Comparison of ENCODE assay signal across 22 mouse cellular contexts in the genomic region with DNA sequence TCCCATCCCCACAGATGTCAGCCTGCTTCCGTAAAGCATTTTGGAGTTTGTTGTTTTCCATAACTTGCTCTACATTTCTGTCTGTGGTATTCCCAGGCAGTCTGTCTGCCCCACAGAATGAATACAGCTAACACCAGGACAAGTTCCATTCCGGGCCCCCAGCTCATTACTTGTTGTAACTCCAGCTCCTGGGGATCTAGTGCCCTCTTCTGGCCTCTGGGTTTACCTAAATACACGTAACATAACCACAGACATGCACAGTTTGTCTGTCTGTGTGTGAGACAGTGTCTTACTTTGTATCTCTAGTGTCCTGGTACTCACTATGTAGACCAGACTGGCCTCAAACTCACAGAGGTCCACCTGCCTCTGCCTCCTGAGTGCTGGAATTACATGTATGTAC. TPM values are rescaled to one million over a fixed set of nuclear protein-coding genes. Genes with fewer than 3 reads are reported as not detected.
A peak's percentile ranks its signal among the peaks of the same experiment; 100 is the strongest.
DNase-seq lines count a peak whose midpoint lies in the region; ATAC-seq and TF ChIP-seq lines count a peak whose summit lies in the region.
"Had no signal": no experiment of that assay in that cellular context is flagged by ENCODE, and none has a peak within 500 bp of the region (broad histone marks: within the 10 kb centered on the region; RNA-seq: fewer than 3 reads in every experiment).

No protein-coding gene starts in this region.

- no peak for TF ChIP-seq POLR2A in MEL (IDR thresholded peaks at IDR 0.05; ENCODE audit: control insufficient read depth in 1 of 2, insufficient read depth in 1 of 2, low read depth in 1 of 2, low read length in 2 of 2, poor library complexity in 1 of 2)

- no peak overlapping the region for H3K4me2 ChIP-seq in hindbrain, postnatal 0 days (ENCODE audit: low read depth, low read length)
- no peak overlapping the region for H3K4me2 ChIP-seq in stomach, postnatal 0 days (replicated peaks; ENCODE audit: low read depth)
- H3K4me2 ChIP-seq in neural tube, embryonic 15.5 days: no peak overlapping the region
- H3K4me2 ChIP-seq: embryonic facial prominence, embryonic 13.5 days; heart, embryonic 15.5 days; liver, embryonic 15.5 days; midbrain, embryonic 11.5 days had no signal

- WGBS in hindbrain, postnatal 0 days: 90% methylated on average over 3 of the region's 3 CpGs
- WGBS in hindbrain, embryonic 10.5 days: 90% methylated on average over 3 of the region's 3 CpGs
- 93% methylated on average over 3 of the region's 3 CpGs for WGBS in stomach, postnatal 0 days
- WGBS in neural tube, embryonic 15.5 days: 85% methylated on average over 3 of the region's 3 CpGs

- H3K36me3 ChIP-seq in hindbrain, postnatal 0 days (ENCODE audit: insufficient read depth, low read length): peaks cover 64% of the 10 kb centered on the region
- peaks cover 98% of the 10 kb centered on the region for H3K36me3 ChIP-seq in hindbrain, embryonic 10.5 days
- H3K36me3 ChIP-seq in MEL (ENCODE audit: control insufficient read depth in 1 of 2, insufficient read depth in 2 of 2, low read length in 2 of 2): peaks cover 0 to 14% of the 10 kb centered on the region in 2 experiments; a peak in 2 of 4 replicates
- peaks cover 3% of the 10 kb centered on the region; the same call in 1 of the 2 replicates for H3K36me3 ChIP-seq in stomach, postnatal 0 days (ENCODE audit: control insufficient read depth, insufficient read depth, low read length)
- H3K36me3 ChIP-seq in neural tube, embryonic 15.5 days: peaks cover 90% of the 10 kb centered on the region

- ATAC-seq in hindbrain, postnatal 0 days: no peak
- no peak for ATAC-seq in stomach, postnatal 0 days (ENCODE audit: low FRiP score, low TSS enrichment)
- no peak for ATAC-seq in neural tube, embryonic 15.5 days (ENCODE audit: low FRiP score)
- ATAC-seq: forebrain, embryonic 16.5 days had no signal

- no peaks in the 10 kb centered on the region for H3K27me3 ChIP-seq in hindbrain, postnatal 0 days (ENCODE audit: insufficient read depth, low read length)
- H3K27me3 ChIP-seq in hindbrain, embryonic 10.5 days (ENCODE audit: insufficient read depth, poor library complexity, severe bottlenecking): no peaks in the 10 kb centered on the region
- H3K27me3 ChIP-seq in MEL (ENCODE audit: control insufficient read depth in 1 of 2, insufficient read depth in 2 of 2, low read length in 2 of 2): no peaks in the 10 kb centered on the region
- no peaks in the 10 kb centered on the region for H3K27me3 ChIP-seq in stomach, postnatal 0 days (ENCODE audit: control insufficient read depth, insufficient read depth, low read length)
- no peaks in the 10 kb centered on the region for H3K27me3 ChIP-seq in neural tube, embryonic 15.5 days (replicated peaks)
- H3K27me3 ChIP-seq: embryonic facial prominence, embryonic 13.5 days; heart, embryonic 15.5 days; liver, embryonic 15.5 days had no signal

- H3K9ac ChIP-seq in hindbrain, postnatal 0 days (replicated peaks; ENCODE audit: low read length): no peak overlapping the region
- no peak overlapping the region for H3K9ac ChIP-seq in MEL (ENCODE audit: control insufficient read depth, low read depth, low read length, poor library complexity, severe bottlenecking)
- H3K9ac ChIP-seq in stomach, postnatal 0 days (ENCODE audit: low read length): no peak overlapping the region
- H3K9ac ChIP-seq in neural tube, embryonic 15.5 days (replicated peaks): no peak overlapping the region
- H3K9ac ChIP-seq: embryonic facial prominence, embryonic 13.5 days; heart, embryonic 15.5 days; liver, embryonic 15.5 days had no signal

- H3K4me3 ChIP-seq in hindbrain, postnatal 0 days (ENCODE audit: low read length): no peak overlapping the region
- no peak overlapping the region for H3K4me3 ChIP-seq in hindbrain, embryonic 10.5 days
- no peak overlapping the region for H3K4me3 ChIP-seq in MEL (ENCODE audit: control insufficient read depth in 1 of 2, insufficient read depth in 1 of 2, low read depth in 2 of 2, low read length in 2 of 2)
- H3K4me3 ChIP-seq in stomach, postnatal 0 days (ENCODE audit: low read depth, low read length): no peak overlapping the region
- H3K4me3 ChIP-seq in neural tube, embryonic 15.5 days (replicated peaks): no peak overlapping the region
- H3K4me3 ChIP-seq: embryonic facial prominence, embryonic 13.5 days; heart, embryonic 15.5 days; liver, embryonic 15.5 days; myocyte had no signal

- H3K4me1 ChIP-seq in hindbrain, postnatal 0 days (ENCODE audit: insufficient read depth, low read length): no peaks in the 10 kb centered on the region
- H3K4me1 ChIP-seq in hindbrain, embryonic 10.5 days (replicated peaks): no peaks in the 10 kb centered on the region
- no peaks in the 10 kb centered on the region for H3K4me1 ChIP-seq in MEL (ENCODE audit: control insufficient read depth in 1 of 2, insufficient read depth in 2 of 2, low read length in 2 of 2)
- H3K4me1 ChIP-seq in stomach, postnatal 0 days (replicated peaks; ENCODE audit: control insufficient read depth, insufficient read depth): no peaks in the 10 kb centered on the region
- H3K4me1 ChIP-seq in neural tube, embryonic 15.5 days: no peaks in the 10 kb centered on the region
- H3K4me1 ChIP-seq: heart, embryonic 15.5 days; liver, embryonic 15.5 days had no signal

- DNase-seq in hindbrain, postnatal 0 days (ENCODE audit: low spot score): no peak
- DNase-seq in hindbrain, embryonic 10.5 days (ENCODE audit: low spot score): no peak
- peak; percentile 5 for DNase-seq in lung, postnatal 36 days
- no peak for DNase-seq in lung, postnatal 14 days
- peak; percentile 33 for DNase-seq in MEL (ENCODE audit: low read depth, low spot score)
- no peak for DNase-seq in stomach, postnatal 0 days (ENCODE audit: low spot score)
- no peak for DNase-seq in T-cell, adult 2 months (ENCODE audit: low spot score)
- DNase-seq: cerebellum, adult 11-12 months; cerebellum, postnatal 36 days; kidney, adult 9 months; layer of hippocampus, postnatal 36 days; left cerebral cortex, postnatal 4 days; lung, postnatal 4 days; right cerebral cortex, postnatal 4 days; thymus, adult 18-20 months had no signal

- TF ChIP-seq EP300 in MEL (IDR thresholded peaks at IDR 0.05; ENCODE audit: low read depth in 1 of 2, low read length in 2 of 2): no peak
- no peak for TF ChIP-seq EP300 in stomach, postnatal 0 days (optimal IDR thresholded peaks at IDR 0.05)

- H3K27ac ChIP-seq in hindbrain, postnatal 0 days: no peak overlapping the region
- no peak overlapping the region for H3K27ac ChIP-seq in hindbrain, embryonic 10.5 days
- H3K27ac ChIP-seq in MEL (ENCODE audit: control insufficient read depth, low read depth, low read length): no peak overlapping the region
- no peak overlapping the region for H3K27ac ChIP-seq in stomach, postnatal 0 days (replicated peaks)
- no peak overlapping the region for H3K27ac ChIP-seq in neural tube, embryonic 15.5 days (replicated peaks)
- H3K27ac ChIP-seq: embryonic facial prominence, embryonic 13.5 days; heart, embryonic 15.5 days; liver, embryonic 15.5 days had no signal

- H3K9me3 ChIP-seq in hindbrain, postnatal 0 days (ENCODE audit: low read length): no peaks in the 10 kb centered on the region
- H3K9me3 ChIP-seq in hindbrain, embryonic 10.5 days: no peaks in the 10 kb centered on the region
- no peaks in the 10 kb centered on the region for H3K9me3 ChIP-seq in MEL (replicated peaks; ENCODE audit: insufficient read depth, low read length)
- H3K9me3 ChIP-seq in stomach, postnatal 0 days (ENCODE audit: control insufficient read depth, low read length): no peaks in the 10 kb centered on the region
- no peaks in the 10 kb centered on the region for H3K9me3 ChIP-seq in neural tube, embryonic 15.5 days (replicated peaks)
- H3K9me3 ChIP-seq: embryonic facial prominence, embryonic 13.5 days; heart, embryonic 15.5 days; liver, embryonic 15.5 days had no signal

- TF ChIP-seq RAD21 in MEL (IDR thresholded peaks at IDR 0.05; ENCODE audit: low read depth, low read length): peak; percentile 18

- TF ChIP-seq CTCF in hindbrain, postnatal 0 days (IDR thresholded peaks at IDR 0.05; ENCODE audit: low read depth): peak; percentile 23
- peak; percentile 7 to 41 (median 28); a peak in 4 of 6 replicates for TF ChIP-seq CTCF in MEL (IDR thresholded peaks at IDR 0.05 in 2 of 3, conservative IDR thresholded peaks at IDR 0.05 in 1 of 3; ENCODE audit: control insufficient read depth in 1 of 3, insufficient read depth in 1 of 3, low read depth in 2 of 3, low read length in 3 of 3, poor library complexity in 1 of 3, severe bottlenecking in 1 of 3)
- peak; percentile 49 for TF ChIP-seq CTCF in stomach, postnatal 0 days (IDR thresholded peaks at IDR 0.05; ENCODE audit: low read depth)

- H3K79me2 ChIP-seq in MEL (ENCODE audit: control insufficient read depth, insufficient read depth, low read length, poor library complexity): no peaks in the 10 kb centered on the region

TF ChIP-seq in MEL, 35 proteins besides CTCF, POLR2A, EP300 and RAD21:
- TF ChIP-seq SMC3 (IDR thresholded peaks at IDR 0.05; ENCODE audit: low read depth, low read length) (0 out of 2 replicates have a peak, but pooled peaks have one; percentile 19), USF1 (IDR thresholded peaks at IDR 0.05; ENCODE audit: low read depth, low read length) (no peak)

RNA-seq across cellular contexts. Expression of gene Synrg, which starts 37.0 kb away (rescaled TPM):
- total RNA-seq in hindbrain, postnatal 0 days (2014; rRNA removed): 26.8 and 29.2 TPM in 2 replicates
- polyA plus RNA-seq in hindbrain, postnatal 0 days (2015; fragmentation: Nextera tagmentation; extraction: Ambion mirVana): 14.5 and 15.0 TPM in 2 replicates
- 11.3 and 15.9 TPM in 2 replicates for polyA plus RNA-seq in hindbrain, embryonic 10.5 days (2016; fragmentation: Nextera tagmentation; extraction: Ambion mirVana)
- total RNA-seq in MEL (2012; rRNA removed): 22.8 and 24.7 TPM in 2 replicates
- polyA plus RNA-seq in MEL (2012; ENCODE audit: insufficient read depth in 1 of 2, insufficient read length in 2 of 2, low read depth in 1 of 2, low replicate concordance in 2 of 2, missing spikeins in 1 of 2): 10 to 100 TPM; 26.4 to 75.3 TPM
- 7.2 TPM in 2 replicates for polyA plus RNA-seq in stomach, postnatal 0 days (2015; fragmentation: Nextera tagmentation; extraction: Ambion mirVana)
- 18.3 and 19.6 TPM in 2 replicates for polyA plus RNA-seq in neural tube, embryonic 15.5 days (2015; fragmentation: Nextera tagmentation; extraction: Ambion mirVana)

RNA-seq across cellular contexts. Expression of gene Ddx52, which starts 59.4 kb away (rescaled TPM):
- total RNA-seq in hindbrain, postnatal 0 days (2014; rRNA removed): 14.5 and 17.9 TPM in 2 replicates
- 19.2 and 20.2 TPM in 2 replicates for polyA plus RNA-seq in hindbrain, postnatal 0 days (2015; fragmentation: Nextera tagmentation; extraction: Ambion mirVana)
- 32.3 and 40.2 TPM in 2 replicates for polyA plus RNA-seq in hindbrain, embryonic 10.5 days (2016; fragmentation: Nextera tagmentation; extraction: Ambion mirVana)
- 57.0 and 58.6 TPM in 2 replicates for total RNA-seq in MEL (2012; rRNA removed)
- polyA plus RNA-seq in MEL (2012; ENCODE audit: insufficient read depth in 1 of 2, insufficient read length in 2 of 2, low read depth in 1 of 2, low replicate concordance in 2 of 2, missing spikeins in 1 of 2): 10 to 100 TPM in 1 of 2 experiments, not detected in 1; 48.2 TPM
- 15.1 and 15.3 TPM in 2 replicates for polyA plus RNA-seq in stomach, postnatal 0 days (2015; fragmentation: Nextera tagmentation; extraction: Ambion mirVana)
- polyA plus RNA-seq in neural tube, embryonic 15.5 days (2015; fragmentation: Nextera tagmentation; extraction: Ambion mirVana): 21.6 and 23.9 TPM in 2 replicates

Comparison
In these comparisons a context has a peak if more than half of its experiments do, and no peak if none do; other contexts are left out.
1. DNase-seq: peak in lung, postnatal 36 days (single experiment) and MEL (single experiment); none in hindbrain, postnatal 0 days (single experiment), hindbrain, embryonic 10.5 days (single experiment), lung, postnatal 14 days (single experiment), stomach, postnatal 0 days (single experiment) and T-cell, adult 2 months (single experiment).
2. Peak in every context shown above with its lines, with median percentiles within 50 percentile points of each other: CTCF ChIP-seq.